Mouse (Mus musculus) olfactory bulb, adult 2 months (tissue): ENCODE measurements around the gene Cldn11.

Source experiments
- CTCF ChIP-seq: fragments of 200-500 bp; IDR thresholded peaks from 2 replicates; pipeline ENCODE4 v1.5.1; 2012; ENCODE audit warnings: low read depth, mild to moderate bottlenecking, low read length, moderate library complexity; ENCODE audit not compliant: insufficient read depth
- POLR2A ChIP-seq: fragments of 200-500 bp; IDR thresholded peaks from 2 replicates; pipeline ENCODE4 v1.6.1; 2012; ENCODE audit warnings: mild to moderate bottlenecking, low read depth, low read length, moderate library complexity; ENCODE audit not compliant: insufficient read depth

DNA sequence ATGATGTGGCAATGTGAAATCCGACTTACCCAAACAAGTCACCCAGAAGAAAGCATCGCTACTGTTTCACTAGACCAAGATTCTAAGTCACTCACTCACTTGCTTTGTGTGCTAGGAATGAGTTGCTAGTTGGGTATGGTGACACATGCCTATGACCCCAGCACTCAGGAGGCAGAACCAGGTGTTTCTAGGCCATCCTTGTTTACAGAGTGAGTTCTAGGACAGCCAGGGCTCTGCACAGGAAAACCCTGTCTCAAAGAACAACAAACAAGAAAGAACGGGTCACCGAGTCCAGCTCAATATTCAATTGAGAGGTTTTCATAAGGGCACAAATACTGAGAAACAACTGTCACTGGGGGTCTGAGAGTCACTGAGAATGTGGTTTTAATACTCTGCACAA lies 26.6 kb upstream of the Cldn11 start:
- TF ChIP-seq CTCF (no peak), POLR2A (no peak)
